Mouse (Mus musculus) E14TG2a.4 (cell line): Measurements from ENCODE around the gene Tyms.

Source experiments
- CTCF ChIP-seq: conservative IDR thresholded peaks from 2 replicates; pipeline ENCODE4 v1.5.1; 2014; ENCODE audit warnings: low read length
- NANOG ChIP-seq: IDR thresholded peaks from 2 replicates; pipeline ENCODE4 v1.6.1; 2014; ENCODE audit warnings: borderline replicate concordance, low read length, mixed read lengths

GRCm38 (mm10) chr5:30107186-30107585, 33.8 kb upstream of the Tyms start:
- TF ChIP-seq CTCF (no peak), NANOG (no peak)
